In genomic region chr17:47504228-47504627, GRCm38 (mm10) we compare ENCODE assay signal across 8 mouse cellular contexts. TPM values are rescaled to one million over a fixed set of nuclear protein-coding genes. Genes with fewer than 3 reads are reported as not detected.
DNase-seq lines count a peak whose midpoint lies in the region; ATAC-seq lines count a peak whose summit lies in the region.

No protein-coding gene starts in this region.

- peak overlapping the region; percentile 70 for H3K4me3 ChIP-seq in heart, embryonic 10.5 days
- H3K4me3 ChIP-seq in limb, embryonic 15.5 days = peak overlapping the region; percentile 34; the same call in 1 of the 2 replicates

- 56% methylated on average over 5 of the region's 5 CpGs for WGBS in heart, embryonic 10.5 days
- 67% methylated on average over 5 of the region's 5 CpGs for WGBS in limb, embryonic 15.5 days

- no peak for DNase-seq in heart, embryonic 10.5 days (ENCODE audit: low spot score)
- no peak for DNase-seq in heart, adult 18-20 months
- peak; percentile 61 for DNase-seq in thymus, postnatal 0 days (ENCODE audit: low spot score)
- no peak for DNase-seq in thymus, adult 18-20 months
- DNase-seq in embryo, embryonic 9.5 days (ENCODE audit: extremely low spot score) = no peak
- no peak for DNase-seq in urinary bladder, postnatal 10 days (ENCODE audit: low spot score)
- DNase-seq in spleen, postnatal 14 days (ENCODE audit: low spot score in 2 of 2) = no peak

- peak overlapping the region; percentile 92 for H3K27ac ChIP-seq in heart, embryonic 10.5 days
- no peak overlapping the region for H3K27ac ChIP-seq in limb, embryonic 15.5 days

- no peak overlapping the region for H3K9ac ChIP-seq in limb, embryonic 15.5 days

- H3K9me3 ChIP-seq in heart, embryonic 10.5 days = no peaks in the 10 kb centered on the region
- H3K9me3 ChIP-seq in limb, embryonic 15.5 days = no peaks in the 10 kb centered on the region

- H3K4me2 ChIP-seq in limb, embryonic 15.5 days = peak overlapping the region; percentile 54

- H3K4me1 ChIP-seq in heart, embryonic 10.5 days = peaks cover 43% of the 10 kb centered on the region
- peaks cover 44% of the 10 kb centered on the region for H3K4me1 ChIP-seq in limb, embryonic 15.5 days

- H3K27me3 ChIP-seq in heart, embryonic 10.5 days (ENCODE audit: insufficient read depth, poor library complexity, severe bottlenecking) = no peaks in the 10 kb centered on the region
- no peaks in the 10 kb centered on the region for H3K27me3 ChIP-seq in limb, embryonic 15.5 days

- peaks cover 9% of the 10 kb centered on the region; the same call in 1 of the 2 replicates for H3K36me3 ChIP-seq in heart, embryonic 10.5 days
- peaks cover 14% of the 10 kb centered on the region for H3K36me3 ChIP-seq in limb, embryonic 15.5 days

- no peak for ATAC-seq in limb, embryonic 15.5 days (ENCODE audit: insufficient number of reproducible peaks, low FRiP score, low TSS enrichment, low read depth)

RNA-seq across cellular contexts. Expression of gene Ccnd3, which starts 0.6 kb away (rescaled TPM):
- polyA plus RNA-seq in heart, embryonic 10.5 days (2016; fragmentation: Nextera tagmentation; extraction: Ambion mirVana) = 552 and 644 TPM in 2 replicates
- 10 to 100 TPM; 83.3 to 87.1 TPM for total RNA-seq in heart, adult 18-20 months (2021)
- polyA plus RNA-seq in thymus, postnatal 0 days (2015; fragmentation: Nextera tagmentation; extraction: Ambion mirVana) = 1,113 and 1,146 TPM in 2 replicates
- polyA plus RNA-seq in limb, embryonic 15.5 days (2015; fragmentation: Nextera tagmentation; extraction: Ambion mirVana) = 499 and 569 TPM in 2 replicates

RNA-seq across cellular contexts. Expression of gene Taf8, which starts 2.1 kb away (rescaled TPM):
- 23.0 and 28.5 TPM in 2 replicates for polyA plus RNA-seq in heart, embryonic 10.5 days (2016; fragmentation: Nextera tagmentation; extraction: Ambion mirVana)
- 10 to 100 TPM; 10.2 to 10.4 TPM for total RNA-seq in heart, adult 18-20 months (2021)
- 28.0 and 30.8 TPM in 2 replicates for polyA plus RNA-seq in thymus, postnatal 0 days (2015; fragmentation: Nextera tagmentation; extraction: Ambion mirVana)
- 28.2 and 28.9 TPM in 2 replicates for polyA plus RNA-seq in limb, embryonic 15.5 days (2015; fragmentation: Nextera tagmentation; extraction: Ambion mirVana)
